Mouse (Mus musculus): ENCODE data around the gene Dnase1l2.
"Not testable (repeated sequence)": the region's sequence is repeated elsewhere in the genome, so short reads cannot be mapped to it uniquely, and the experiment has no call there.

Gene Dnase1l2

DNA sequence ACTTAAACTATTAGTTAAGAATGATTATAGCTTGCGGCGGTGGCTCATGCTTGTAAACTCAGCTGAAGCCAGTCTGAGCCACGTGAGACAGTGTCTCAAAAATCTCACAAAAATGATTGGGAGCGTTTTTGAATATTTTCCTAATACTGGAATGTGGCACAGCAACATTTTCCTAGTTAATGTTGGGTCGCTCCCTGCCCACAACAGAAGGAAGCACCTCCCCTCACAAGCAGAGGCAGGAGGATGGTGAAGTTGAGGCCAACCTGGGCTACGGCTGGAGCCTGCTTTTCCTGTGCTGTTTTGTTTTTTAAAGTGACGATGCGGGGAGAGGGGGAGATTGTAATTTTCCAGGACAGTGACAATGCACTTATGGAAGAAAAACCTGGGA lies 15.7 kb downstream of the Dnase1l2 start:
- no peak for DNase-seq

DNA sequence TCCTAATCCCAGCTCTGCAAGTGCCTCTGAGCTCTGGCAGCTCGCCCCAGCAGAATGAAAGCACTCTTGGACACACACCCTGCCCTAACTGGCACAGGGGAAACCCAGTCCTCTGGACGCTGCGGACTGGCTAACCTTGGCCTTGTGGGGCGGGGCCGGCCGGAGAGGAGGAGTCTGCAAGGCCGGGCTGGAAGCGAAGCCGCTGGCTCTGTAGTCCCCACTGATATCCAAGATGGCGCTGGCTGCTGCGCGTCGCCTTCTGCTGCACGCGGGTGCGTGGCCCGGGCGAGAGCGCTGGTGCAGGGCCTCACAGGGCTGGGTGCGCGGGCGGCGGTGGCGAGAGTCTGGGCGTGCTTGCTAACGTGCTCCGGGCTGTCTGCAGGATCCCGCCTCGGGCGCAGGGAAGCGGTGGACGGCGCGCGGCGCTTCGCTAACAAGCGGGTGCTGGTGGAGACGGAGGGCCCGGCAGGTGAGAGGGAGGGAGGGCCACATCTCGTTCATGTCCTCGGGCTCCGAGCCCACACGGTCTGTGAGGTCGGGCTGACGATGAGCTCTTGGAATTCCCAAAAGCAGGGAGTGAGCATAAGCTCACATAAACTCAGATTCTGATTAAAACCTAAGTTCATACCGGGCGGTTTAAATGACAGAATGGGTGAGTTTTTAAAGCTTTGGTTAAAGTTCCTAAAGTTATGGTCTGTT lies 16.3 kb downstream of the Dnase1l2 start, which contains the start of gene Eci1:
Gene Eci1, plus strand, starts transcription at position 171 of the 699 bp plus-strand sequence.
- DNase-seq, result peak; percentile 85 to 86

DNA sequence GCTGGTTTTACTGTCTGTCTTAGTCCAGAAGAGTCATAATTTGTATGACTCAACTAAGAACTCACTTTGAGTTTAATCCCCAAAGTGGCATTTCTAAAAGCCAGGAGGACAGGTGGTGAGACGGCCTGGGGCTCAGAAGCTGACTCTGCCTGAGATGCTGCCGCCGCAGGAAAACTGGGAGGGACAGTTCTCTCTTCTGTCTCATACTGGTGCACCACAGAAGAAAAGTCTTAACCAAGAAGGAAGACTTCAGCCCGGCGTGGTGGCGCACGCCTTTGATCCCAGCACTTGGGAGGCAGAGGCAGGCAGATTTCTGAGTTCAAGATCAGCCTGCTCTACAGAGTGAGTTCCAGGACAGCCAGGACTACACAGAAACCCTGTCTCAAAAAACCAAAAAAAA lies 17.0 kb downstream of the Dnase1l2 start:
- no peak for DNase-seq

DNA sequence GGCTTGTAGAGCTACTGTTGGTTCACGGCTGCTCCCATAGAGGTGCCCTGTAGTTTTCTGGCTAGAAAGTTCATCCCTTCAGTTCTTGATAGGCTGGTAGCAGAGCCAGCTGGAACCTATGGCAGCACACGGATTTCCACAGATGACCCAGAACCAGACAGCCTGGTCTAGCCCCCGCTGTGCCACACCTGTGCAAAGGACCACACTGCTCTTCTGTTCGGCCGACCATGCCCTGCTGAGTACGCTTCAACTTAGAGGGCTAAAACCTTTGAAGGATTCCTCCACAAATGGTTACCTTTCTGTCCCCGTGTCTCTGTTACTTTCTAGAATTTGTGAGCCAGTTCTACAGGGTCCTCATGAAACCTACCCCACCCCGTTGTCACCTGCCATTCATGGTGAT lies 17.6 kb downstream of the Dnase1l2 start:
- not testable (repeated sequence) for DNase-seq

DNA sequence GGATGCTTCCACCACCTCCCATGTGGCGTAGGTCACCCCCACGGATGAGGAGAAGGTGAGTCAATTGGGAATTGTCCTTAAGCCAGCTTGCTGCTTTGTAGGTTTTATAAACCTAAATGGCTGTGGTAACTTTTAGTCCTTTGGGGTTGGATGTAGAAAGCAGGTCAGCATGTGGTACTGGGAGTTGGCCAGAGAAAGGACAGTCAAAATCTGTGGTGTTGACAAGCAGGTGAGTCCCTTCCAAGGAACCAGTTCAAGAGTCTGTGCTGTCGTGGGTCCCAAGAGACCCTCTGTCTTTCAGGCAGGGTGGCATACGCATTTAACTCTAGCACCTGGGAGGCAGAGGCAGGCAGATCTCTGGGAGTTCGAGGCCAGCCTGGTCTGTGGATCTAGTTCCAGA lies 18.4 kb downstream of the Dnase1l2 start:
- no peak for DNase-seq

DNA sequence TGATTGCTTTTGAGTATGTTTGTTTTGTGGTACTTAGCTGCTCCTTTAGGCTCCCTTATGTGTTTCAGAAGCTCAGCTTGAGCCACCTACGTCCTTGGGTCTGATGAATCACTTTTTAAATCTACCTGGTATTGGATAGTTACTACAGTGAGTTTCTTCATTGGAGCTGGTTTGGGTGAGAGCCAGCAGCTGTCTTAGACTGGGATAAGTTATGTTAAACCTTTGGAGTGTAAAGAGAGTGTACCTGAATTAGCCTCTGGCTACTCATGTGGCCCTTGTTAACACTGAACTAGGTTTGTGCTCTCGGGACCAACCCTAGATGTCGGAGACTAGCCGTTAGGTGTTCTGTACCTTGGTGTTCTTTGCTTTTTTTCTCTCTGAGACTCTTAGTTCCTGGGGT lies 19.8 kb downstream of the Dnase1l2 start:
- DNase-seq, result no peak

DNA sequence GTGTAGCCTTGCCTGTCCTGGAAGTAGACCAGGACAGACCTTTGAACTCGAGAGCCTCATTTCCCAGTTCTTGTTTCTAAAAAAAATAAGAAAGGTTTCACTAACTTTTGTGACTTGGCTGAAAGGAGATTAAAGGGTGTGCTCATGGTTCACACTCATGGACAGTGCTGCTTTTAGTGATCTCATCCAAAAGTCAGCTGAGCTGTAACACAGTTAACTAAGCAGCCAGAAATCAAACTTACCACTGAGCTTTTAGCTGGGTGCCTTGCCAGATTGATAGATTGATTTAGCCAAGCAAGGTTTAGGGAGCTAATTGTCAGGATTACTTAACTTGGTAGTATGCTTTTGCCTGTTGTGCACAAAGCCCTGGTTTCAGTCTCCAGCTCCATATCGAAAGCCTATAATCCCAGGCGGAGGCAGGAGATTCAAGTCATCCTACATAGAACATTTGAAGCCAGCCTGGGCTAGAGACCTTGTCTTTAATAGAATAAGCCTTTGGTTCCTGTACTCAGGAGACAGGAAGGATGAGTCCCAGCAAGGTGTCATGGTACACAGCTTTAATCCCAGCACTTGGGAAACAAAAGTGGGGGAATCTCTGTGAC lies 26.8 kb downstream of the Dnase1l2 start:
- DNase-seq, result no peak

DNA sequence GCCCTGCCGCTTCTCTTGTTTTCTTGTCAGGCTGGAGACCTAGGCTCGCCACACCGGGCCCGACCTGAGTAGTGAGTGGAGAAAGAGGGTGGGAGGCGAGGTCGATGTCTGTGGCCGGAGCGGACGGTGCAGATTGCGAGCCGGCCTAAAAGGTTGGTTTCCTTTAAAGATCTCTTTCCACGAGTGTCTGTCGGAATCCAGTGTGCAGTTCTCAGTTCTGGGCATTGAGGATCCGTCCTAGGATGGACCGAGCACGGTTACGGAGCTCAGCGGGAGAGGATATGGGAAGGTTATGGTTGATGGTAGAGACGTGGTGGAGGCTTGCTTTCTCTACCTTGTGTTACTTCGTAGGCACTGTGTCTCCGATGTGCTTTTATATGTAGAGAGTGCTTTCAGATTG lies 27.9 kb downstream of the Dnase1l2 start:
- no peak for DNase-seq

DNA sequence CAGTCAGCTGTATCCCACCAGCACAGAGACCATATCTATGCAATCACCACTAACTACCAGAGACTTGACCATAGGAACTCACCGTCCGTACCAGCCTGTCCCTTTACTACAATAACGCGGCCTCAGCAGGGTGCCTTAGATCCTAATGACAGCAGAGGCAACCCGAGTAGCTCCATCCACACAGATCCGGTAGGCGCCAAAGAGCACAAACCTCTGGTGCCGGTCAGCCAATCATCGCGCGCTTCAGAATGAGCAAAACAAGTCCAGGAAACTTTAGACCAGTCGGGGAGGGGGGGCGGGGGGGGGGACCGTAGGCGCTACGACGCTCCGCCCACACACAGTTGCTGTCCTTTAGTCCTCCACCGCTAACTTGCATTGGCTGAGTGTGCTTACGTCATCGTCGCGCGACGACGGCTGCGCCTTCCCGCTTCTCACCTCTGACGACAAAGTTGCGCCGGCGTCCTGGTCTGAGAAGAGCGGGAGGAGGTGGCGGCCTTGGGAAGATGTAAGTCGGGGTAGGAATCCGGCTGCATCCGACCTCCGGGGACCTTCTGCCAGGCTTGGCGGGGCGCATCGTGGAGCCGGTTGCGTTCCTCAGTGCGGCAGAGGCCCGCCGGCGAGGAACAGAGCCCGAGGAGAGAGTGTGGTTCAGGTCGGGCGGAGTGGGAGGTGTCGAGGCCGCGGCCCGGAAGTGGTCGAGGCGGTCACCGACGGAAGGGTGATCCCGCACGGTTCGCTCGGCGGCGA lies 28.5 kb downstream of the Dnase1l2 start, which contains the start of gene Rnps1:
Gene Rnps1, plus strand, starts transcription at position 336 of the 747 bp plus-strand sequence.
- DNase-seq, result peak; percentile 89 to 91

DNA sequence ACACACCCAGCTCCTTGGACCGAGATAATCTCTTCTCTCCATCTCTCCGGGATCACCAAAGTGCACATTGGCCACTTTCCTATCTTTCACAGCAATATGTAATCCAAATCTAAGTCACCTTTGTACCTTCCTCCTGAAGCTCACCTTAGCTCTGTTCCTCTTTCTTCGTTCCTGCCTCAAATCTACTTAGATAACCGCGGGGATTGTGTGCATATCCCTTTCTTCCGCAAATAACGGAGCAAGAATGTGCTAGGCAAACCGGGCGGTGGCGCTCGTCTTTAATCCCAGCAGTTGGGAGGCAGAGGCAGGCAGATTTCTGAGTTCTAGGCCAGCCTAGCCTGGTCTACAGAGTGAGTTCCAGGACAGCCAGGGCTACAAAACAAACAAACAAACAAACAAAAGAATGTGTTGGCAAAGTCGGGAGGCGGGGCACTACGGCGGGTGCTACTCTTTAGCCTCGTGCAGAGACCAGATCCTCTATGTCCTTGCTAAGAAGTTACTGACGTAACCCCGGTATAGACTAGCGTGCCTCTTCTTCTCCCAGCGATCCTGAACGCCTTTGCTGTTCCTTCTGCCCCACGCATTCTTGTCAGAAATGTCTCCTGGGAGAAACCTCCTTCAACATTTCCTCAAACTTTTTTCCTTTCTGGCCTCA lies 29.2 kb downstream of the Dnase1l2 start:
- DNase-seq, result peak; percentile 62 to 63

DNA sequence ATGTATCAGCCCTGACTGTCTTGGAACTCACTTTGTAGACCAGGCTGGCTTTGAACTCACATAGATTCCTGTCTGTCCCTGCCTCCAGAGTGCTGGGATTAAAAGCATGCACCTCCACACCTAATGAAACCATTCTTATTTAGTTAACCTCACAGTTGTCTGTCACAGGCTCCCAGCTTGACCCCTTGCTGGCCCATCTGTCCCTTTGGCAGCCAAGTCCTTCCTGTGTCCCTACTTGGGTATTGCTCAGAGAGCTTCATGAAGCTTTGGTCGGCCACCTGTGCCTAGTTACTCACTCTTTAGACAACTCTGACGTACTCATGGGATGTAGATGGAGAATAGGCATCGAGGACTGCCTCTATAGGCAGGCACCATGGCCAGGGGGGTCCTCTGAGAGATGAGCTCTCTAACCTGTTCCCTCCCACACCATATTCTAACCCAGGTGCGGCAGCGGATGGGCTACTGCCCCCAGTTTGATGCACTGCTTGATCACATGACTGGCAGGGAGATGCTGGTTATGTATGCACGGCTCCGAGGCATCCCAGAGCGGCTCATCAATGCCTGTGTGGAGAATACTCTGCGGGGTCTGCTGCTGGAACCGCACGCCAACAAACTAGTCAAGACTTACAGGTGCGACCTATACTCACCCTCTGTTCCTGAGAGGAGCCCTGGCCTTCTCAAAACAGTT lies 35.6 kb downstream of the Dnase1l2 start:
- no peak for DNase-seq

DNA sequence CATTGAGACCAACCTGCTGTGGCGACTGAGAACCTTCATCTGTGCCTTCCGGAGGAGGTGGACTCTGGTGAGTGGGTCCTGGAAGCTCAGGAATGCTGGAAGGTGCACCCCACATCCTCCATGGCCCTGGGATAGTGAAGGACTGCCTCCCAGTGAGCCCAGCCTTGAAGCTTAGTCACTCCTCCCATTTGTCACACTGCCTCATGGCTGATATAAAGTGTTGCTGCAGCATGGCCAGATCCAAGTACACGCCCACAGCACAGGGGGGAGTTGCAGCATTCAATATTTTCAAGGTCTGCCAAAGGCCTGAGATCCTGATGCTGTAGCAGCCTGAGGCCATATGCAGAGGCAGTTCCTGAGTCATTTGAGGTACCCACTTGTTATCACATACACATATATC lies 40.5 kb downstream of the Dnase1l2 start:
- no peak for DNase-seq

DNA sequence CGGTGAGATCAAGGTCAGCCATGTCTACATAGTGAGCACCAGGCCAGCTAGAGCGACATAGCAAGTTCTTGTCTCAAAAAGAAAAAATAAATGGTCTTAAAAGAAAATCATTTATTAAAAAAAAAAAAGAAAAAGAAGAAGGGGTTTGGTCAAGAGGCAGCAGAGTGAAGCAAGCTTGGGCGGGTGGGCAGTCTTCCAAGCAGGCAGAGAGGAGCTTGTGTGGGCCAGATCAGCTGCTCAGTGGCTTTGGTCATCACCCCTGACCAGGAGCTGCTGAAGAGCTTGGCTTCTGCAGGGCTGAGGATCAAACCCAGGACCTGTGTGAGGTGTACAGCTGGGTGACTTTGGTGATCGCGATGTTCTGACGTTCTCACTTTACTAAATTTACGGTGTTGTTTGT lies 48.4 kb downstream of the Dnase1l2 start:
- no peak for DNase-seq

DNA sequence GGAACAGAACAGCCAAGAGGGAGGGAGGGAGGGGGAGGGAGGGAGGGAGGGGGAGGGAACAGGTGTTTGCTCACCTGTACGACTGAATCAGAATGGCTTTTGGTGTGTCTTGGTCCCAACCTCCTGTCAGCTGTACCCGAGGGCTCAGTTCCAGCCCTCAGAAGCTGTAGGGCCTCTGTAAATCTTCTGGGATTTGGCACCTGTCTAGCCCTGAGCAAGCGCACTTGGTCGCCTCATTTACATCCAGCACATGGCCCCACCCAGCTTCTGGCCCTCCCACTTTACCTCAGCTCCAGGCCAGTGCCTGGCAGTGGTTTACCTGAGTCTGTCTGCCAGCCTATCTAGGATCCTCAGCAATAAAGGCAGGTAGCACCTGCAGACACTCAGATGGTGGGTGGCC lies 49.4 kb downstream of the Dnase1l2 start:
- DNase-seq, result no peak

DNA sequence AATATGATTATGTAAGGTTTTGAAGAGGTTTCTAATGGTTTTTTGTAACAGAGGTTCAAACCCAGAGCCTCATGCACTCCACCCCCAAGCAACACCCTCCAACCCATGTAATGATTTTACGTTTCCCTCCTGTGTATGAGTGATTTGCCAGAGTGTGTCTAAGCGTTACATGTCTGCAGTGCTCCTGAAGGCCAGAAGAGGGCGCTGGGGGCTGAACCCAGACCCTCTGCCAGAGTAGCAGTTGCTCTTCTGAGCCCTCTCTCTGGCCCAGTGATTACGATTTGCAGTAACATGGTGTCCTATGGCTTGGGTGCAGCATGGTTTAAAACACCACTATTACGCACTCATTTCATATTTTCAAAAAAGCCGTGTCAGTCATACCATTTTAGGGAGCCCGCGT lies 51.8 kb downstream of the Dnase1l2 start:
- peak; percentile 46 to 48 for DNase-seq

Data from B cell, adult 2 months (primary cell).